Mouse (Mus musculus): ENCODE measurements around the gene Gpr152. TPM values are rescaled to one million over a fixed set of nuclear protein-coding genes. Genes with fewer than 3 reads are reported as not detected.

The Gpr152 gene
- polyA plus RNA-seq, 1 experiment = not detected

DNA sequence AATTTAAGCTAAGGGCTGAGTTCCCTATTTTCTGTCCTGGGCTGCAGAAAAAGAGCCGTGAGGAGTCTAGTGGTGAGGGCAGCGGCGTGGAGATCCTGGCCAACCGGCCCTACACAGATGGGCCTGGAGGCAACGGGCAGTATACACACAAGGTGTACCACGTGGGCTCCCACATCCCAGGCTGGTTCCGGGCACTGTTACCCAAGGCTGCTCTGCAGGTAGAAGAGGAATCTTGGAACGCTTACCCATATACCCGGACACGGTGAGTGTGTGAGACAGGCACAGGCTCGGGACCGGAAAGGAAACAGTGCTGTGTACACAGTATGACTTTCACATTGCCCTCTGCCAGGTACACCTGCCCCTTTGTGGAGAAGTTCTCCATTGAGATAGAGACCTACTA is 37.0 kb upstream of the Gpr152 start:
- no peaks in the 10 kb centered on the region for H3K27me3 ChIP-seq (ENCODE audit: control insufficient read depth, insufficient read depth, insufficient read length)
- peaks cover 39% of the 10 kb centered on the region for H3K36me3 ChIP-seq (ENCODE audit: control insufficient read depth, insufficient read depth)
- H3ac ChIP-seq (ENCODE audit: control insufficient read depth, insufficient read length, low read depth) = no peak overlapping the region
- no peak for TF ChIP-seq MAX (IDR thresholded peaks at IDR 0.05)
- TF ChIP-seq MYOG (IDR thresholded peaks at IDR 0.05; ENCODE audit: control insufficient read depth, extremely low read depth, insufficient read length) = no peak
- TF ChIP-seq FOSL1 (IDR thresholded peaks at IDR 0.05; ENCODE audit: insufficient read depth, low read length, poor library complexity, severe bottlenecking) = no peak
- TF ChIP-seq MYOD1 (IDR thresholded peaks at IDR 0.05; ENCODE audit: control insufficient read depth, insufficient read length, low read depth) = no peak
- TF ChIP-seq CEBPB (IDR thresholded peaks at IDR 0.05; ENCODE audit: low read depth) = no peak
- no peak for TF ChIP-seq USF1 (IDR thresholded peaks at IDR 0.05; ENCODE audit: low read depth)
- TF ChIP-seq CTCF (IDR thresholded peaks at IDR 0.05; ENCODE audit: control insufficient read depth, insufficient read depth, insufficient read length) = no peak
- H3K79me2 ChIP-seq (ENCODE audit: control insufficient read depth, insufficient read depth) = peaks cover 35% of the 10 kb centered on the region
- peaks cover 9% of the 10 kb centered on the region for H3K79me3 ChIP-seq (ENCODE audit: low read depth)
- H3K4me3 ChIP-seq (ENCODE audit: insufficient read depth, poor library complexity, severe bottlenecking) = no peak overlapping the region

DNA sequence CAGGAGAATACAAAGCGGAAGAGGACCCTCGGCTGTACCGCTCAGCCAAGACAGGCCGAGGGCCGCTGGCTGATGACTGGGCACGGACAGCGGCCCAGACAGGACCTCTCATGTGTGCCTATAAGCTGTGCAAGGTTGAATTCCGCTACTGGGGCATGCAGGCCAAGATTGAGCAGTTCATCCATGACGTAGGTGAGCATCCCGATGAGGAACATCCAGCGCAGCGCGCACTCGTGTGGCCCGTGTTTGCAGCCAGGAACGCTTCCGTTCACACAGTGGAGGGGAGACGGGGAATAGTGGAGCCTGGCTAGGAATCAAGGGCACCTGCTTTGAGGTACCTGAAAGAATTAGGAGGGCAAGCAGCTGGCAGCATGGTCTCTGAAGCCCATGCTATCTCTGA is 36.3 kb upstream of the Gpr152 start:
- Histone ChIP-seq H3K27me3 (ENCODE audit: control insufficient read depth, insufficient read depth, insufficient read length) (no peaks in the 10 kb centered on the region), H3K36me3 (ENCODE audit: control insufficient read depth, insufficient read depth) (peaks cover 46% of the 10 kb centered on the region), H3K79me2 (ENCODE audit: control insufficient read depth, insufficient read depth) (peaks cover 28% of the 10 kb centered on the region), H3ac (ENCODE audit: control insufficient read depth, insufficient read length, low read depth) (no peak overlapping the region), H3K79me3 (ENCODE audit: low read depth) (peaks cover 9% of the 10 kb centered on the region), H3K4me3 (ENCODE audit: insufficient read depth, poor library complexity, severe bottlenecking) (no peak overlapping the region)
- TF ChIP-seq MYOD1 (IDR thresholded peaks at IDR 0.05; ENCODE audit: control insufficient read depth, insufficient read length, low read depth) (no peak), CEBPB (IDR thresholded peaks at IDR 0.05; ENCODE audit: low read depth) (no peak), FOSL1 (IDR thresholded peaks at IDR 0.05; ENCODE audit: insufficient read depth, low read length, poor library complexity, severe bottlenecking) (no peak), CTCF (IDR thresholded peaks at IDR 0.05; ENCODE audit: control insufficient read depth, insufficient read depth, insufficient read length) (no peak), MAX (IDR thresholded peaks at IDR 0.05) (no peak), MYOG (IDR thresholded peaks at IDR 0.05; ENCODE audit: control insufficient read depth, extremely low read depth, insufficient read length) (no peak), USF1 (IDR thresholded peaks at IDR 0.05; ENCODE audit: low read depth) (no peak)

DNA sequence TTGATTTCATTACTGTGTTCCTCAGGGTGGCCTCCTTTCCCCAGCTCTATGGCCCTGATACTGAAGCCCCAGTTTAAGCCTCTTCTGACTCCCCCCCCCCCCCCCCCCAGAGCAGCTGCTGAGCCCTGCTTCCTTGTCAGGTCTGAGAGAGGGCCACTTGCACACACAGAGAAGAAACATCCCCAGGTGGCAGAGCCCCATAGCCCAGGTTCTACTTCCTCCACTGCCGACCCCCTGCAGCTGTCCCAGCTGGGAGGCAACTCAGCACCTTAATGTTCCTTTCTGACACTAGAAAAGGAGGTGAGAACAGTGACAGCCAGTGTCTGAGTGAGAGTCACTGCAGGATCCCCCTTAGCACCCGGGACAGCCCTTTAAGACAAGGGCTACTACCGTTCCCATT is 35.8 kb upstream of the Gpr152 start:
- H3K79me2 ChIP-seq (ENCODE audit: control insufficient read depth, insufficient read depth) = peaks cover 23% of the 10 kb centered on the region
- peaks cover 51% of the 10 kb centered on the region for H3K36me3 ChIP-seq (ENCODE audit: control insufficient read depth, insufficient read depth)
- peaks cover 9% of the 10 kb centered on the region for H3K79me3 ChIP-seq (ENCODE audit: low read depth)
- no peak overlapping the region for H3ac ChIP-seq (ENCODE audit: control insufficient read depth, insufficient read length, low read depth)
- no peak overlapping the region for H3K4me3 ChIP-seq (ENCODE audit: insufficient read depth, poor library complexity, severe bottlenecking)
- TF ChIP-seq MYOD1 (IDR thresholded peaks at IDR 0.05; ENCODE audit: control insufficient read depth, insufficient read length, low read depth) (no peak), CEBPB (IDR thresholded peaks at IDR 0.05; ENCODE audit: low read depth) (no peak), MAX (IDR thresholded peaks at IDR 0.05) (no peak), CTCF (IDR thresholded peaks at IDR 0.05; ENCODE audit: control insufficient read depth, insufficient read depth, insufficient read length) (no peak), USF1 (IDR thresholded peaks at IDR 0.05; ENCODE audit: low read depth) (no peak), FOSL1 (IDR thresholded peaks at IDR 0.05; ENCODE audit: insufficient read depth, low read length, poor library complexity, severe bottlenecking) (no peak), MYOG (IDR thresholded peaks at IDR 0.05; ENCODE audit: control insufficient read depth, extremely low read depth, insufficient read length) (no peak)
- H3K27me3 ChIP-seq (ENCODE audit: control insufficient read depth, insufficient read depth, insufficient read length) = no peaks in the 10 kb centered on the region

DNA sequence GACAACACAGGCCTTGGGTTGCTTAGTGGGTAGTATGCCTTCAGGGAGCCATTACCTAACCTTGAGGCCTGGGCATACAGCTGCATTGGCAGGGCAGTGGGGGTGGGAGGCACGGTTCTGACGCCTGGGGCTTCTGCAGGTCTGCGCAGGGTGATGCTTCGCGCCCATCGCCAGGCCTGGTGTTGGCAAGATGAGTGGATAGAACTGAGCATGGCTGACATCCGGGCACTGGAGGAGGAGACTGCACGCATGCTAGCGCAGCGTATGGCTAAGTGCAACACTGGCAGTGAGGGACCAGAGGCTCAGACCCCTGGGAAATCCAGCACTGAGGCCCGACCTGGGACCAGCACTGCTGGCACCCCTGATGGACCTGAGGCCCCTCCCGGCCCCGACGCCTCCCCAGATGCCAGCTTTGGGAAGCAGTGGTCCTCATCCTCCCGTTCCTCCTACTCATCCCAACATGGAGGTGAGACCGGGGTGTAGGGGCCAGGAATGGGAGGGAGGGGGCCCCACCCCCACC is 34.9 kb upstream of the Gpr152 start:
- Histone ChIP-seq H3K27me3 (ENCODE audit: control insufficient read depth, insufficient read depth, insufficient read length) (no peaks in the 10 kb centered on the region), H3K36me3 (ENCODE audit: control insufficient read depth, insufficient read depth) (peaks cover 60% of the 10 kb centered on the region), H3K79me2 (ENCODE audit: control insufficient read depth, insufficient read depth) (peaks cover 23% of the 10 kb centered on the region), H3K79me3 (ENCODE audit: low read depth) (peaks cover 9% of the 10 kb centered on the region), H3ac (ENCODE audit: control insufficient read depth, insufficient read length, low read depth) (no peak overlapping the region), H3K4me3 (ENCODE audit: insufficient read depth, poor library complexity, severe bottlenecking) (no peak overlapping the region)
- TF ChIP-seq MYOD1 (IDR thresholded peaks at IDR 0.05; ENCODE audit: control insufficient read depth, insufficient read length, low read depth) (no peak), MYOG (IDR thresholded peaks at IDR 0.05; ENCODE audit: control insufficient read depth, extremely low read depth, insufficient read length) (no peak), CEBPB (IDR thresholded peaks at IDR 0.05; ENCODE audit: low read depth) (no peak), MAX (IDR thresholded peaks at IDR 0.05) (no peak), USF1 (IDR thresholded peaks at IDR 0.05; ENCODE audit: low read depth) (no peak), FOSL1 (IDR thresholded peaks at IDR 0.05; ENCODE audit: insufficient read depth, low read length, poor library complexity, severe bottlenecking) (no peak), CTCF (IDR thresholded peaks at IDR 0.05; ENCODE audit: control insufficient read depth, insufficient read depth, insufficient read length) (no peak)

DNA sequence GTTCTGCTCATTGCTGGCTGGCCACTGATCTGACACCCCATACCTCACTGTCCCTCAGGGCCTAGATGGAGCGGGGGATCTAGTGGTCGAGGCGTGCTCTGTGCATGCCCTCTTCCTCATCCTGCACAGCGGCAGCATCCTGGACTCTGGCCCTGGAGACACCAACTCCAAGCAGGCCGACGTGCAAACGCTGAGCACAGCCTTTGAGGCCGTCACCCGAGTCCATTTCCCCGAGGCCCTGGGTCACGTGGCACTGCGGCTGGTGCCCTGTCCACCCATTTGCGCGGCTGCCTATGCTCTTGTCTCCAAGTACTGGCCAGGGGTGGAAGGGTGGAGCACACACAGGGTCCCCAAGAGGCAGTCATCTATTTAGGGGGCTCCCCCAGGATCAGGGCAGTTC is 32.9 kb upstream of the Gpr152 start:
- Histone ChIP-seq H3K27me3 (ENCODE audit: control insufficient read depth, insufficient read depth, insufficient read length) (no peaks in the 10 kb centered on the region), H3K4me3 (ENCODE audit: insufficient read depth, poor library complexity, severe bottlenecking) (no peak overlapping the region), H3ac (ENCODE audit: control insufficient read depth, insufficient read length, low read depth) (no peak overlapping the region), H3K36me3 (ENCODE audit: control insufficient read depth, insufficient read depth) (peaks cover 76% of the 10 kb centered on the region), H3K79me2 (ENCODE audit: control insufficient read depth, insufficient read depth) (peaks cover 7% of the 10 kb centered on the region), H3K79me3 (ENCODE audit: low read depth) (no peaks in the 10 kb centered on the region)
- TF ChIP-seq MYOD1 (IDR thresholded peaks at IDR 0.05; ENCODE audit: control insufficient read depth, insufficient read length, low read depth) (no peak), CTCF (IDR thresholded peaks at IDR 0.05; ENCODE audit: control insufficient read depth, insufficient read depth, insufficient read length) (no peak), USF1 (IDR thresholded peaks at IDR 0.05; ENCODE audit: low read depth) (no peak), FOSL1 (IDR thresholded peaks at IDR 0.05; ENCODE audit: insufficient read depth, low read length, poor library complexity, severe bottlenecking) (no peak), CEBPB (IDR thresholded peaks at IDR 0.05; ENCODE audit: low read depth) (no peak), MYOG (IDR thresholded peaks at IDR 0.05; ENCODE audit: control insufficient read depth, extremely low read depth, insufficient read length) (no peak), MAX (IDR thresholded peaks at IDR 0.05) (no peak)

Measured in C2C12 (cell line).